Mouse (Mus musculus): ENCODE measurements around the gene Cnot10. TPM values are rescaled to one million over a fixed set of nuclear protein-coding genes. Genes with fewer than 3 reads are reported as not detected.

Gene Cnot10
- 7.8 and 9.6 TPM in 2 replicates for polyA plus RNA-seq (2012; ENCODE audit: insufficient read depth, low replicate concordance)

GRCm38 (mm10) chr9:114639839-114640646 is at the start of gene Cnot10:
TSS of gene Cnot10 (minus strand) at chr9:114640184.
- no peaks in the 10 kb centered on the region for H3K9me3 ChIP-seq
- peaks cover 37% of the 10 kb centered on the region for H3K4me1 ChIP-seq

GRCm38 (mm10) chr9:114688953-114689407 is 49.0 kb upstream of the Cnot10 start:
- no peaks in the 10 kb centered on the region for H3K9me3 ChIP-seq
- H3K36me3 ChIP-seq (replicated peaks; ENCODE audit: low read length), result peaks cover 25% of the 10 kb centered on the region

More at GRCm38 (mm10) chr9:114639839-114640646, at the start of gene Cnot10:
- Histone ChIP-seq H3K4me3 (replicated peaks) (peak within 1 kb of the TSS; percentile 96), H3K36me3 (replicated peaks; ENCODE audit: low read length) (peaks cover 17% of the 10 kb centered on the region), H3K27me3 (replicated peaks) (peaks cover 13% of the 10 kb centered on the region)
- TF ChIP-seq GATA1 (IDR thresholded peaks at IDR 0.05; ENCODE audit: borderline replicate concordance, low read length) (no peak), FLI1 (IDR thresholded peaks at IDR 0.05; ENCODE audit: low read length) (peak; percentile 97)

DNA sequence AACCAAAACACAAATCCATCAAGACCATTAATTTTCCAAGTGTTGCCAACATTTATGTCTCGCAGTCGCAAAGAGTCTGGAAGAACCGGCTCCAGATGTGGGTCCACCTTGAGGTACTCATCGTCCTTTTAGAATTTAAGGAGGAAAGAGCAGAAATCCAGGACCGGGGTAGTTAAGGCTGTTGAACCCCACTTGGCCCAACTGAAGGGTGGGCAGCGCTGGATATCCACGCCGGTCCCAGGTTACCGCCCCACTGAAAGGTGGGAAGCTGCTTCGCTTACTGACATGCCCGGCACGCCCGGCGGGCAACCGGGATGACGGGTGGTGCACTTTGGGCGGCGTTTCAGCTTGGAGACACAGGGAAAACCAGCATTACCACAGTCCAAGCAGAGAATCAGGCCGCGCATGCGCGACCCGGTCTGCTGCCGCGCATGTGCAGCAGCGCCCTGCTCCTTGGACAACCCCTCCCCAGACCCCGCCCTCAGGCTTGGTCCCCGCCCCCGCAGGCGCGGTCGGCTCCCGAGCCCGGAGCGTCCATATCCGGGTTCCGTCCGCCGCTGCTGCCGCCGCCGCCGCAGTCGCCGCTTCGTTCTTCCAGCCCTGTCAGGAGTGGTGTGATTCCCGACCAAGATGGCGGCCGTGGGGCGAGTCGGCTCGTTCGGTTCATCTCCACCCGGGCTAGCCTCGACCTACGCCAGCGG is 48.4 kb upstream of the Cnot10 start, which contains the start of gene Dync1li1:
Gene Dync1li1, plus strand, starts transcription at position 539 of the 701 bp plus-strand sequence.
- peak within 1 kb of the TSS; percentile 98 for H3K4me3 ChIP-seq (replicated peaks)
- H3K27me3 ChIP-seq (replicated peaks), result no peaks in the 10 kb centered on the region
- H3K4me1 ChIP-seq, result peaks cover 30% of the 10 kb centered on the region
- peaks cover 19% of the 10 kb centered on the region for H3K36me3 ChIP-seq (replicated peaks; ENCODE audit: low read length)
- no peak for TF ChIP-seq FLI1 (IDR thresholded peaks at IDR 0.05; ENCODE audit: low read length)
- no peak for TF ChIP-seq GATA1 (IDR thresholded peaks at IDR 0.05; ENCODE audit: borderline replicate concordance, low read length)
- no peaks in the 10 kb centered on the region for H3K9me3 ChIP-seq

More at GRCm38 (mm10) chr9:114688953-114689407, 49.0 kb upstream of the Cnot10 start:
- Histone ChIP-seq H3K27me3 (replicated peaks) (no peaks in the 10 kb centered on the region), H3K4me3 (replicated peaks) (peak overlapping the region; percentile 98), H3K4me1 (peaks cover 33% of the 10 kb centered on the region)
- no peak for TF ChIP-seq GATA1 (IDR thresholded peaks at IDR 0.05; ENCODE audit: borderline replicate concordance, low read length)

- peak overlapping the region; percentile 98 for H3K4me3 ChIP-seq (replicated peaks)
- TF ChIP-seq GATA1 (IDR thresholded peaks at IDR 0.05; ENCODE audit: borderline replicate concordance, low read length) (no peak), FLI1 (IDR thresholded peaks at IDR 0.05; ENCODE audit: low read length) (no peak)
Observed at GRCm38 (mm10) chr9:114687639-114688038, 47.7 kb upstream of the Cnot10 start.

GRCm38 (mm10) chr9:114686245-114686644 is 46.3 kb upstream of the Cnot10 start:
- peaks cover 3% of the 10 kb centered on the region for H3K36me3 ChIP-seq (replicated peaks; ENCODE audit: low read length)
- no peaks in the 10 kb centered on the region for H3K27me3 ChIP-seq (replicated peaks)
- no peak for TF ChIP-seq GATA1 (IDR thresholded peaks at IDR 0.05; ENCODE audit: borderline replicate concordance, low read length)
- TF ChIP-seq FLI1 (IDR thresholded peaks at IDR 0.05; ENCODE audit: low read length), result no peak
- H3K4me3 ChIP-seq (replicated peaks), result no peak overlapping the region
- no peaks in the 10 kb centered on the region for H3K9me3 ChIP-seq
- peaks cover 24% of the 10 kb centered on the region for H3K4me1 ChIP-seq

More at GRCm38 (mm10) chr9:114687639-114688038, 47.7 kb upstream of the Cnot10 start:
- peaks cover 30% of the 10 kb centered on the region for H3K4me1 ChIP-seq
- peaks cover 14% of the 10 kb centered on the region for H3K36me3 ChIP-seq (replicated peaks; ENCODE audit: low read length)
- H3K9me3 ChIP-seq, result no peaks in the 10 kb centered on the region
- no peaks in the 10 kb centered on the region for H3K27me3 ChIP-seq (replicated peaks)

GRCm38 (mm10) chr9:114682193-114682592 is 42.2 kb upstream of the Cnot10 start:
- Histone ChIP-seq H3K4me3 (replicated peaks) (no peak overlapping the region), H3K4me1 (peaks cover 5% of the 10 kb centered on the region; the same call in 1 of the 2 replicates), H3K36me3 (replicated peaks; ENCODE audit: low read length) (no peaks in the 10 kb centered on the region), H3K27me3 (replicated peaks) (peaks cover 18% of the 10 kb centered on the region), H3K9me3 (0 out of 2 replicates have a peak, but pooled peaks cover 2% of the 10 kb centered on the region)
- TF ChIP-seq FLI1 (IDR thresholded peaks at IDR 0.05; ENCODE audit: low read length) (no peak), GATA1 (IDR thresholded peaks at IDR 0.05; ENCODE audit: borderline replicate concordance, low read length) (no peak)

DNA sequence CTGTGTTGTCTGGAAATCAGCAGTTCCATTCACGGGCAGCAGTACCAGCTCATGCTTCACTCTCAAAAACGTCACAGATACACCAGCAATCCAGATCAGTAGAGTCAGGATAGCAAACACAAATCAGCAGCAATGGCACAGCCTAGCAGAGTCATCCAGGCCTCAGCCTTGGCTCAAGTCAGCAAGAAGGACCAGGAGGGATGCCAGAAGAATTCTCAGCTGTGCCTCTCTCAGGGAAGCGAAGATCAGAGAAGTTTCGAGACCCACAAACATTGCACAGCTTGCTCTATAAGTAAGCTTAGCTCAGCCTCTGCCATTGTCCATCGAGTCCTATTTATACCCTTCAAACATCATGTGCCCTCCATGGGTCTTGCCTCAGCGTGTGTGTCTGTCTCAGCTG is 40.5 kb upstream of the Cnot10 start:
- Histone ChIP-seq H3K4me3 (replicated peaks) (no peak overlapping the region), H3K36me3 (replicated peaks; ENCODE audit: low read length) (no peaks in the 10 kb centered on the region), H3K4me1 (peaks cover 19% of the 10 kb centered on the region), H3K27me3 (replicated peaks) (peaks cover 19% of the 10 kb centered on the region), H3K9me3 (0 out of 2 replicates have a peak, but pooled peaks cover 2% of the 10 kb centered on the region)
- TF ChIP-seq FLI1 (IDR thresholded peaks at IDR 0.05; ENCODE audit: low read length) (no peak), GATA1 (IDR thresholded peaks at IDR 0.05; ENCODE audit: borderline replicate concordance, low read length) (no peak)

DNA sequence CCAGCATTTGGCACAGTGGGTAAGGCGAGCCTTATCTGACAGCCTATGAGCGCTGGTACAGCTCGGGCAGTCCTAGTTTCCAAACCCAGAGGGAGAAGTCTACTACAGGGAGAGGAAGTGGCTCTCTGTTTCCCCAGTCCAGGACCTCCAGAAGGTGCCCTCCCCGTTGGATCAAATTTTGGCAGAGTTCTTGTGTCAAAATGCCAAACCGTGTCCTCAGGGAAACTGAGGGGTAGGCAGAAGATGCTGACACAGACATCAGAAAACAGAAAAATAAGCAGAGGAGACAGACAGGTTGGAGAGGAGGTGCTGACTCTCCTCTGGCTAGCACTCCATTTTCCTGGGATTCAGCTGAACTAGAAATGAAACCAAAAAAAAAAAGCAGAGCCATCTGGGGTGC is 40.0 kb upstream of the Cnot10 start:
- Histone ChIP-seq H3K4me1 (peaks cover 19% of the 10 kb centered on the region), H3K36me3 (replicated peaks; ENCODE audit: low read length) (no peaks in the 10 kb centered on the region), H3K4me3 (replicated peaks) (no peak overlapping the region), H3K27me3 (replicated peaks) (peaks cover 22% of the 10 kb centered on the region), H3K9me3 (0 out of 2 replicates have a peak, but pooled peaks cover 2% of the 10 kb centered on the region)
- TF ChIP-seq GATA1 (IDR thresholded peaks at IDR 0.05; ENCODE audit: borderline replicate concordance, low read length) (no peak), FLI1 (IDR thresholded peaks at IDR 0.05; ENCODE audit: low read length) (no peak)

DNA sequence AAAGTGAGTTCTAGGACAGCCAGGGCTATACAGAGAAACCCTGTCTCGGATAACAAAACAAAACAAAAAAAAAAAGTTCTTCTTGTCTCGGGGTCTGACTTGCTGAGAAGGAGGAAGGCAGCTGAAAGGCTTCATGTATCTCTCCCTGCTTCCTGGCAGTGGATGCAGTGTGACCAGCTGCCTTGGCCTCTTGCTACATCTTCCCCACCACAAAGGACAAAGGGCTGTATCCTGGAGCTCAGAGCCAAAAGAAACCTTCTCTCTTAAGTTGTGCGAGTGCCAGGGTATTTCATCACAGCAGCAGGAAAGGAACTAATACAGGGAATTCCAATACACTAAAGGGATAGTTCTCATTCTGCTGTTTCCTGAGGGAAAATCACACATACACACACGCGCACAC is 38.6 kb upstream of the Cnot10 start:
- Histone ChIP-seq H3K27me3 (replicated peaks) (peaks cover 26% of the 10 kb centered on the region), H3K9me3 (0 out of 2 replicates have a peak, but pooled peaks cover 2% of the 10 kb centered on the region), H3K36me3 (replicated peaks; ENCODE audit: low read length) (no peaks in the 10 kb centered on the region), H3K4me1 (peaks cover 19% of the 10 kb centered on the region), H3K4me3 (replicated peaks) (no peak overlapping the region)
- TF ChIP-seq FLI1 (IDR thresholded peaks at IDR 0.05; ENCODE audit: low read length) (no peak), GATA1 (IDR thresholded peaks at IDR 0.05; ENCODE audit: borderline replicate concordance, low read length) (no peak)

Measured in megakaryocyte, embryonic 14.5 days (primary cell).